Mouse (Mus musculus): ENCODE results near the gene Megf8.

GRCm38 (mm10) chr7:25322058-25322484 lies 5.1 kb downstream of the Megf8 start:
- TF ChIP-seq CTCF (IDR thresholded peaks at IDR 0.05; ENCODE audit: extremely low read depth, insufficient read length, insufficient replicate concordance, low read depth, low read length) (no peak), POLR2A (IDR thresholded peaks at IDR 0.05; ENCODE audit: low read depth, low read length) (no peak)

Measured in small intestine, adult 2 months (tissue).